Mouse (Mus musculus): ENCODE data around the gene Shc2. TPM values are rescaled to one million over a fixed set of nuclear protein-coding genes. Genes with fewer than 3 reads are reported as not detected.

Shc2 gene
- polyA plus RNA-seq, 1 experiment from 2014 or later, result 1.9 TPM

DNA sequence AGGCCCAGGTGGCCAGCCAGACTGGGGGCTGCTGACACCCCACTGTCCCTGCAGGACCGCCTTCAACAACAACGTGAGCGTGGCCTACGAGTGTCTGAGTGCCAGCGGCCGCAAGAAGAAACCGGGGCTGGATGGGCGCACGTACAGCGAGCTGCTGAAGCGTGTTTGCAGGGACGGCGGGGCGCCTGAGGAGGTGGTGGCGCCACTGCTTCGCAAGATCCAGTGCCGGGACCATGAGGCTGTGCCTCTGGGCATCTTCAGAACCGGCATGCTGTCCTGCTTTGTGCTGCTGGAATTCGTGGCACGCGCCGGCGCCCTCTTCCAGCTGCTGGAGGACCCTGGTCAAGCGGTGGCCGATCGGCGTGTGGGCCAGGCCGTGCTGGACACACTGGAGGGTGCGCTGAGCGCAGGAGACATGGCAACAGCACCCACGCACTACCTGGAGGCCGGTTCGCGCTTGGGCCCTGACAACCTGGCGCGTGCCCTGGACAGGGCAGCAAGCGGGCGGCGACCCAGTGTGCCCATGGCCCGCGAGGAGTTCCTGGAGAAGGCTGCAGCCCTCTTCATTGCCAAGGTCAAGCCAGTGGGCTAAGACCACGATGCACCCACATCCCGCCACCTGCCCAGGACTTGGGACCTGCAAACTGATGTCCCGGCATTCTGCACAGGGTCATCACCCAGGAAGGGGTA is 37.8 kb upstream of the Shc2 start:
- Histone ChIP-seq H3K4me1 (replicated peaks; ENCODE audit: control insufficient read depth, insufficient read depth, low read length) (0 out of 2 replicates have a peak, but pooled peaks cover under 1% of the 10 kb centered on the region), H3K27me3 (replicated peaks; ENCODE audit: control insufficient read depth, insufficient read depth, low read length) (no peaks in the 10 kb centered on the region), H3K4me2 (replicated peaks; ENCODE audit: low read depth) (no peak overlapping the region), H3K36me3 (ENCODE audit: control insufficient read depth, insufficient read depth) (peaks cover 5% of the 10 kb centered on the region), H3K9ac (ENCODE audit: low read depth, low read length) (no peak overlapping the region), H3K9me3 (ENCODE audit: control insufficient read depth) (no peaks in the 10 kb centered on the region), H3K27ac (ENCODE audit: low read depth, low read length) (no peak overlapping the region), H3K4me3 (ENCODE audit: low read depth, low read length) (no peak overlapping the region)
- no peak for TF ChIP-seq CTCF (IDR thresholded peaks at IDR 0.05; ENCODE audit: low read depth)
- 69% methylated on average over 43 of the region's 44 CpGs for WGBS
- ATAC-seq, result no peak

DNA sequence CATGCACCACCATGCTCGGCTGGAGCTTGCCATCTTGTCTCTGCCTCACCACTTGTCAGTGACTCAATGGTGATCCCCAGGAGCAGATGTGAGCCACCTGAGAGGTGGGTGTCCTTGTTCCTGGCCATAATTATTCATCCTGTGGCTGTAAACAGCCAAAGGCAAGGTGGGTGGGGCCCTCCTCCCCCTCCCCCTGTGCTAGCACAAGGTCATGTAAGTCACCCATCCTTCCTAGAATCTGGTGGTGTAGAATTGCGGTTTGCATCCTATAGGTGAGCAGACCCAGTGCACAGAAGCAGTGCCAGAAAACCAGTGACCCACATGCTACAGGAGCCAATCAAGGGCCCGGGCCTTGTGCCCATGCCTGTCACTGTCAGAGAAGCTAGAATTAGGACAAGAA is 35.3 kb upstream of the Shc2 start:
- TF ChIP-seq CTCF (IDR thresholded peaks at IDR 0.05; ENCODE audit: low read depth), result no peak
- Histone ChIP-seq H3K9ac (ENCODE audit: low read depth, low read length) (no peak overlapping the region), H3K9me3 (ENCODE audit: control insufficient read depth) (no peaks in the 10 kb centered on the region), H3K4me1 (replicated peaks; ENCODE audit: control insufficient read depth, insufficient read depth, low read length) (peaks cover 7% of the 10 kb centered on the region; the same call in 1 of the 2 replicates), H3K27me3 (replicated peaks; ENCODE audit: control insufficient read depth, insufficient read depth, low read length) (no peaks in the 10 kb centered on the region), H3K27ac (ENCODE audit: low read depth, low read length) (no peak overlapping the region), H3K4me2 (replicated peaks; ENCODE audit: low read depth) (no peak overlapping the region), H3K4me3 (ENCODE audit: low read depth, low read length) (no peak overlapping the region), H3K36me3 (ENCODE audit: control insufficient read depth, insufficient read depth) (peaks cover 5% of the 10 kb centered on the region)
- ATAC-seq, result no peak
- whole genome bisulfite sequencing, result 89% methylated on average over 3 of the region's 3 CpGs

DNA sequence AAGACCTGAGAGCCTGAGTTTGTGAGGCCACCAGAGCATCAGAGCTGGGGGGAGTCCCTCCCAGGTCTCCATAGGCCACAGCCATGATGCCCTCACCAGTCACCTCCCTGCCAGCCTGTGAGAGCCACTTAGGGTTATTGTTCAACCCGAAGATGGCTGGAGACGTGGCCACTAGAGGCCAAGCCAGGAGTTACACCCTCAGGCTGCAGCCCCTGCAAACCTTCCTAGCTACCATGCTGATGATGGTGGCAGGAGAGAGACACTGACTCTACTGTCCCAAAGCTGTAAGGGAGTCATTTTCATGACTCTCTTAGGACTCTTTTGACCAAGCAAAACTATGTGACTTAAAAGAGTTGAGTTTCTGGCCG is 34.4 kb upstream of the Shc2 start:
- Histone ChIP-seq H3K27me3 (replicated peaks; ENCODE audit: control insufficient read depth, insufficient read depth, low read length) (no peaks in the 10 kb centered on the region), H3K4me2 (replicated peaks; ENCODE audit: low read depth) (no peak overlapping the region), H3K27ac (ENCODE audit: low read depth, low read length) (no peak overlapping the region), H3K4me3 (ENCODE audit: low read depth, low read length) (no peak overlapping the region), H3K4me1 (replicated peaks; ENCODE audit: control insufficient read depth, insufficient read depth, low read length) (peaks cover 7% of the 10 kb centered on the region; the same call in 1 of the 2 replicates), H3K36me3 (ENCODE audit: control insufficient read depth, insufficient read depth) (peaks cover 5% of the 10 kb centered on the region), H3K9me3 (ENCODE audit: control insufficient read depth) (no peaks in the 10 kb centered on the region), H3K9ac (ENCODE audit: low read depth, low read length) (no peak overlapping the region)
- WGBS, result 47% methylated on average over 3 of the region's 3 CpGs
- peak; percentile 28 for TF ChIP-seq CTCF (IDR thresholded peaks at IDR 0.05; ENCODE audit: low read depth)
- ATAC-seq, result no peak

DNA sequence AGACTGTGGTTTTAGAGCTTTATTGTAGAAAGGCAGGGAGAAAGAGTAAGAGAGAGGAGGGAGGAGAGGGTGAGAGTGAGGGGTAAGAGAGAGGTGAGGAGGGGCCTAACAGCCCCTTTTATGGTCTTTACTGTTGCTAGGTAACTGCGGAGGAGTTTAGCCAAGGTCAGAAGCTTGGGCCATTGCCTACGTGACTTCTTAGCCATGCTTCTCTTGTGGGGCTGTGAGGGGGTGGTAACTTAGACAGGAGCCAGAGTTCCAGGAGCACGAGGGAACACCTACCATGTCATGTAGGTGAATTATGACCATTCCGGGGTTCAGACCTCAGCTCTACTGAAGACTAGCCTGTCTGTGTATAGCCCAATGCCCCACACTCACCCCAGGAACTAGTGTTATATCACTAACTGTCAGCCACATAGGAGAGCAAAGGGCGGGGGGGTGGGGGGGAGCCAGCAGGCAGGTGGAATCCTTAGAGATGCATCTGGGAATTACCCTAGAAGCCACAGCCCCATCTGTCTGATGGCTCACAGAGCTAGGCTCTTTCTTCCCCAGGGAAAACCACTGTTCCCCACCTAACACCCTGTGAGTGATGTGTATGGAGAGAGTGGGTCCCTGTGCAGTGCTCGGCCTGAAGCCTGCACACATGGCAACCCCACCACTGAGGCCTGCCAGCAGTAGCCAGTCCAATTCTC is 33.8 kb upstream of the Shc2 start:
- H3K4me1 ChIP-seq (replicated peaks; ENCODE audit: control insufficient read depth, insufficient read depth, low read length), result peaks cover 7% of the 10 kb centered on the region; the same call in 1 of the 2 replicates
- WGBS, result 48% methylated on average over 6 of the region's 6 CpGs
- no peaks in the 10 kb centered on the region for H3K27me3 ChIP-seq (replicated peaks; ENCODE audit: control insufficient read depth, insufficient read depth, low read length)
- H3K36me3 ChIP-seq (ENCODE audit: control insufficient read depth, insufficient read depth), result peaks cover 5% of the 10 kb centered on the region
- no peak for ATAC-seq
- H3K9me3 ChIP-seq (ENCODE audit: control insufficient read depth), result no peaks in the 10 kb centered on the region
- H3K4me3 ChIP-seq (ENCODE audit: low read depth, low read length), result no peak overlapping the region
- H3K9ac ChIP-seq (ENCODE audit: low read depth, low read length), result no peak overlapping the region
- no peak overlapping the region for H3K27ac ChIP-seq (ENCODE audit: low read depth, low read length)
- TF ChIP-seq CTCF (IDR thresholded peaks at IDR 0.05; ENCODE audit: low read depth), result no peak
- H3K4me2 ChIP-seq (replicated peaks; ENCODE audit: low read depth), result no peak overlapping the region

DNA sequence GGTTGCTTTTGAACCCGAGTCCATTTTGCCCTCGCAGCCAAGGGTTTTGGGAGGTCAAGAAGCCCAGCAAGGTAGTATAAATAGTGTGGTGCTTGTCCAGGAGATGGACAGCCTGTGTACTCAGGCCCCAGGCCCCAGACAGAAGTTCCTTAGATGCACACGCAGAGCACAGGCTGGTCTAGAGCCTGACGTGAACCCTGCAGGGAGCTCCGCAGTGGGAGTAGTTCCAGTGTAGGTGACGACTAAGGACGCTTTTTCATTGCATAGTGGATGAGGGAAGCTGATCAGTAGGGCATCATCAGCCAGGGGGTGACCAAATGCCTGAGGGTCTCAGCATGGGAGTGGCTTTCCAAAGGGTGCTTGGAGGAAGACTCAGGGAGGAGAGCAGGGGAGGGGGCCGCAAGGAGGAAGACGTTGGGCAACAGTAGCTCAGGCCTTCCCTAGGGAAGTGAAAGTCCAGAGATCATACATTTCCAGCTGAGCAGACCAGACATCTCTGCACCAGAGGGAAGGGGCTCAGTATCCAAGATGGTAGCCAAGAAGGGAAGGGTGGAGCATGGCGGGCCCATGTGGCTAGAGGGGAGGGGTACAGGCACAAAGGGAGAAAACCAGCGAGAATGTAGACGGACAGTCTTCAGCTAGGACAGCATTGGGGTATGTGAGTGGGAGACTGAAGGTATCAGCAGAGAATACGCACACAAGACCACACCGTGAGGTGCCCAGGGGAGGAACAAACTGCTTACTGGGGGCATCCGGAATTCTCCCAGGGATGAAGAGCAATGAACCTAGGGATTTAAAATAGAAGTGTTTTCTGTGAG is 32.6 kb upstream of the Shc2 start:
- peak; percentile 11 for ATAC-seq
- WGBS, result 29% methylated on average over 15 of the region's 15 CpGs

DNA sequence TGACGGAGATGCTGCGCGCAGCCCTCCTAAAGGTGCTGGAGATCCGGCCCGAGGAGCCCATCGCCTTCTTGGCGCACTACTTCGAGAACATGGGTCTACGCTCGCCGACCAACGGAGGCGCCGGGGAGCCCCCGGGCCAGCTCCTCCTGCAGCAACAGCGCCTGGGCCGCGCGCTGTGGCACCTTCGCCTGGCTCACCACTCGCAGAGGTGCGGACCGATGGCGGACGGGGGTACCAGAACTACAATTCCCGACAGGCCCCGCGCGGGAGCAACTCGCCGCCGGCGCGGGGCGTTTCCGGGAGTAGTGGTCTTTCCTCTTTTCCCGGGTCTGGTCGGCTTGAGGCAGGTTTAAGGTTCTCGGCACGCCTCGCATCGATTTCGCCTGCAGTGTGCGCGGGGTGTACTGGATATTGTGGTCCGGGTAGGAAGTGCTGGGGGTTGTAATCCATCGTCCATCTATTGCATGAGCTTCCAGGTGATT is 31.9 kb upstream of the Shc2 start:
- ATAC-seq, result peak; percentile 23
- peak overlapping the region; percentile 87 for H3K27ac ChIP-seq (ENCODE audit: low read depth, low read length)
- H3K36me3 ChIP-seq (ENCODE audit: control insufficient read depth, insufficient read depth), result no peaks in the 10 kb centered on the region
- 0% methylated on average over 47 of the region's 47 CpGs for WGBS
- no peak for TF ChIP-seq CTCF (IDR thresholded peaks at IDR 0.05; ENCODE audit: low read depth)
- no peaks in the 10 kb centered on the region for H3K9me3 ChIP-seq (ENCODE audit: control insufficient read depth)
- H3K4me3 ChIP-seq (ENCODE audit: low read depth, low read length), result peak overlapping the region; percentile 98
- peak overlapping the region; percentile 77 for H3K4me2 ChIP-seq (replicated peaks; ENCODE audit: low read depth)
- H3K27me3 ChIP-seq (replicated peaks; ENCODE audit: control insufficient read depth, insufficient read depth, low read length), result no peaks in the 10 kb centered on the region
- peaks cover 7% of the 10 kb centered on the region; the same call in 1 of the 2 replicates for H3K4me1 ChIP-seq (replicated peaks; ENCODE audit: control insufficient read depth, insufficient read depth, low read length)
- peak overlapping the region; percentile 59 for H3K9ac ChIP-seq (ENCODE audit: low read depth, low read length)

More for the DNA sequence above, 32.6 kb upstream of the Shc2 start:
- Histone ChIP-seq H3K4me1 (replicated peaks; ENCODE audit: control insufficient read depth, insufficient read depth, low read length) (peaks cover 7% of the 10 kb centered on the region; the same call in 1 of the 2 replicates), H3K9me3 (ENCODE audit: control insufficient read depth) (no peaks in the 10 kb centered on the region), H3K4me2 (replicated peaks; ENCODE audit: low read depth) (peak overlapping the region; percentile 77), H3K36me3 (ENCODE audit: control insufficient read depth, insufficient read depth) (no peaks in the 10 kb centered on the region), H3K27ac (ENCODE audit: low read depth, low read length) (no peak overlapping the region), H3K27me3 (replicated peaks; ENCODE audit: control insufficient read depth, insufficient read depth, low read length) (no peaks in the 10 kb centered on the region), H3K9ac (ENCODE audit: low read depth, low read length) (peak overlapping the region; percentile 59), H3K4me3 (ENCODE audit: low read depth, low read length) (peak overlapping the region; percentile 98)
- no peak for TF ChIP-seq CTCF (IDR thresholded peaks at IDR 0.05; ENCODE audit: low read depth)

Data from intestine, postnatal 0 days (tissue).